Mouse (Mus musculus) urinary bladder, postnatal 0 days (tissue): Measurements from ENCODE around the gene Ahdc1. TPM values are rescaled to one million over a fixed set of nuclear protein-coding genes. Genes with fewer than 3 reads are reported as not detected.

Experiments
- polyA plus RNA-seq: library from polyadenylated mRNA; unstranded; fragments of >200 nt; fragmentation: Nextera tagmentation; extraction: Ambion mirVana; gene quantifications from 2 replicates; pipeline ENCODE4 v1.2.1, GENCODE M21; 2015

Gene Ahdc1
- 3.7 and 3.8 TPM in 2 replicates for polyA plus RNA-seq

GRCm38 (mm10) chr4:133011028-133011820 is at the start of gene Ahdc1:
Gene Ahdc1, plus strand, starts transcription at chr4:133011260.

GRCm38 (mm10) chr4:132973814-132974398 is 37.2 kb upstream of the Ahdc1 start, which contains the start of gene Fgr:
Gene Fgr, plus strand, starts transcription at chr4:132974095.

Other genes with a start within 250 kb of the Ahdc1 start
- gene Rpa2, start 242.9 kb upstream of the Ahdc1 start, polyA plus RNA-seq: 29.8 and 34.0 TPM in 2 replicates
- gene Themis2, start 214.9 kb upstream of the Ahdc1 start, polyA plus RNA-seq: 1.4 and 1.9 TPM in 2 replicates
- gene Ppp1r8, start 168.1 kb upstream of the Ahdc1 start, polyA plus RNA-seq: 20.9 and 21.7 TPM in 2 replicates
- 51.4 and 62.4 TPM in 2 replicates for gene Stx12, start 126.8 kb upstream of the Ahdc1 start, polyA plus RNA-seq
- 40.3 and 46.5 TPM in 2 replicates for gene Fam76a, start 88.7 kb upstream of the Ahdc1 start, polyA plus RNA-seq
- gene Fgr, start 37.2 kb upstream of the Ahdc1 start, polyA plus RNA-seq: 0.55 and 2.5 TPM in 2 replicates
- gene Wasf2, start 119.2 kb downstream of the Ahdc1 start, polyA plus RNA-seq: 77.2 and 82.2 TPM in 2 replicates
- 0.72 and 0.94 TPM in 2 replicates for gene Cd164l2, start 200.9 kb downstream of the Ahdc1 start, polyA plus RNA-seq
- 0.30 and 0.36 TPM in 2 replicates for gene Gpr3, start 201.3 kb downstream of the Ahdc1 start, polyA plus RNA-seq
- gene Map3k6, start 229.6 kb downstream of the Ahdc1 start, polyA plus RNA-seq: 11.5 and 13.7 TPM in 2 replicates